Mouse (Mus musculus) brain, embryonic 14.5 days (tissue): ENCODE measurements around the gene Alkbh6.

ENCODE experiments used
- CTCF ChIP-seq: fragments of 200-500 bp; IDR thresholded peaks from 2 replicates; pipeline ENCODE4 v1.5.1; 2012; ENCODE audit warnings: inconsistent platforms, mild to moderate bottlenecking, moderate library complexity, borderline replicate concordance; ENCODE audit not compliant: insufficient read depth, insufficient read length; ENCODE audit errors: extremely low read depth
- POLR2A ChIP-seq: fragments of 200-500 bp; IDR thresholded peaks from 2 replicates; pipeline ENCODE4 v1.6.1; 2012; ENCODE audit warnings: mild to moderate bottlenecking, inconsistent platforms, borderline replicate concordance; ENCODE audit not compliant: poor library complexity, insufficient read depth, insufficient read length, severe bottlenecking; ENCODE audit errors: extremely low read depth

DNA sequence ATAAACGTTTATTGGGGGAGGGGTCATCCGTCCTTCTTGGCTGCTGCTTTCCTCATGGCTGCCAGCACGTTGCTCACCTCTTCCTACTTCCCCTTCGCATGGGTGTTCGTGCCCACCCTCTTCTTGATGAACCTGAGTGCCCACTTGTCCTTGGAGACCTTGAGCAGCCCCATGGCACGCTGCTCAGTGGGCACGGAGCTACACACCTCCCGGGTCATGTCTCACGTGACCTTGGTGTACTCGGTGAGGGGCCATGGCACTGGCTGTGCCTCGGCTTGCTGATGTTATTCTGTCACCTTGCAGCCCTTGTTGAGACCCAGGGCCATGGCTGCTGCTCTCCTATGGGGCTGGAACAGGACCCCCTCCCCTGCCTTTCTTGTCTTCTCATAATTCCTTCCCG is 1.6 kb downstream of the Alkbh6 start:
- TF ChIP-seq CTCF (no peak), POLR2A (no peak)
